Mouse (Mus musculus) hindbrain, embryonic 13.5 days (tissue): ENCODE measurements around the gene Olfr522. TPM values are rescaled to one million over a fixed set of nuclear protein-coding genes. Genes with fewer than 3 reads are reported as not detected.
A peak's percentile ranks its signal among the peaks of the same experiment; 100 is the strongest.

Experiments
- ATAC-seq: fragments of 200-750 bp; cut with Nextera tagmentation; 2 replicates; pipeline ENCODE4 v1.8.0; 2017; ENCODE audit warnings: moderate TSS enrichment; ENCODE audit not compliant: low FRiP score
- H3K27ac ChIP-seq: fragments of 300-500 bp; sonication (generic); 2 replicates; pipeline ENCODE4 v1.5.1; 2015; ENCODE audit warnings: inconsistent platforms, mild to moderate bottlenecking, moderate library complexity
- H3K27me3 ChIP-seq: fragments of 300-500 bp; sonication (generic); 2 replicates; pipeline ENCODE4 v1.6.1; 2015; ENCODE audit warnings: mild to moderate bottlenecking, inconsistent platforms
- H3K36me3 ChIP-seq: fragments of 300-500 bp; sonication (generic); 2 replicates; pipeline ENCODE4 v1.6.1; 2015; ENCODE audit warnings: mild to moderate bottlenecking, inconsistent platforms
- H3K4me1 ChIP-seq: fragments of 300-500 bp; sonication (generic); replicated peaks from 2 replicates; pipeline ENCODE4 v1.6.1; 2015; ENCODE audit warnings: inconsistent platforms
- H3K4me2 ChIP-seq: fragments of 300-500 bp; sonication (generic); 2 replicates; pipeline ENCODE4 v1.6.1; 2015; ENCODE audit warnings: inconsistent platforms, mild to moderate bottlenecking, moderate library complexity
- H3K4me3 ChIP-seq: fragments of 300-500 bp; sonication (generic); 2 replicates; pipeline ENCODE4 v1.5.1; 2015; ENCODE audit warnings: mild to moderate bottlenecking, inconsistent platforms
- H3K9ac ChIP-seq: fragments of 300-500 bp; sonication (generic); 2 replicates; pipeline ENCODE4 v1.6.1; 2015; ENCODE audit warnings: mild to moderate bottlenecking, inconsistent platforms
- H3K9me3 ChIP-seq: fragments of 300-500 bp; sonication (generic); 2 replicates; pipeline ENCODE4 v1.6.1; 2016; ENCODE audit warnings: inconsistent platforms
- WGBS: fragments of 180-500 bp; shearing (Covaris S2); methylation state at CpG from one replicate; pipeline ENCODE4 v1.1.7; 2015; 5-methylcytosine and 5-hydroxymethylcytosine counted together
- polyA plus RNA-seq: library from polyadenylated mRNA; unstranded; fragments of >200 nt; fragmentation: Nextera tagmentation; extraction: Ambion mirVana; gene quantifications from 2 replicates; pipeline ENCODE4 v1.2.1, GENCODE M21; 2015

Olfr522 gene
- polyA plus RNA-seq, 1 experiment from 2014 or later, result not detected

DNA sequence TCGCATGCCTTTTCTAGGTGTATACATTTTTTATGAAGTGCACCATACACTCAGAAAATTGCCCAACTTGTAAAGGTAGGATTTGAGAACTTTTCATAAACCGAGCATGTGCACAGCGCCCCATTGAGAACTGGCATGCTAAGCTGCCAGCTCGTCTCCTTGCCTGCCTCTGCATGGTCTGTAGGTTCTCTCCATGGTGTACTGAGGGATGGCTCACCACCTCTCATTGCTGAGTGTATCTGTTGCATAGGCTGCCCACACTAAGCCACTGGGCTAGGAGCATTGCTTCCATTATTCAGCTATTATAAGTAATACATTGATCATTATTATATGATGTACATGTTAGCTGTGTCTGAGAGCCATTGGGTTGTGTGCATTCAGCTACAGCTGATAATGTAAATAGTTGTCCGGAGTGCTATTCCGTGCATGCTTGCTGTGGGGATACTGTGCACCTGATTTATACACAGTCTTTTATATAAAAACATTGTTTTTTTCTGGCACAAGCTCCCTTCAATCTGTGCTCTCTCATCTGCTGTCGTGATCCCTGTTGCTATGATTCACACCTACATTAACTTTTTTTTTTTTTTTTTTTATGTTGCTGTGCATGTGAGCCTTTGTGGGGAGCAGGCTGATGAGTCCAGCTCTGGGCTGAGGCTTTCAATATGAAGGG lies 23.3 kb upstream of the Olfr522 start:
- Histone ChIP-seq H3K27ac (no peak overlapping the region), H3K36me3 (no peaks in the 10 kb centered on the region), H3K4me1 (no peaks in the 10 kb centered on the region), H3K4me3 (no peak overlapping the region), H3K27me3 (no peaks in the 10 kb centered on the region), H3K9ac (no peak overlapping the region), H3K4me2 (no peak overlapping the region), H3K9me3 (no peaks in the 10 kb centered on the region)
- 86% methylated on average over 7 of the region's 7 CpGs for WGBS
- ATAC-seq, result no peak

DNA sequence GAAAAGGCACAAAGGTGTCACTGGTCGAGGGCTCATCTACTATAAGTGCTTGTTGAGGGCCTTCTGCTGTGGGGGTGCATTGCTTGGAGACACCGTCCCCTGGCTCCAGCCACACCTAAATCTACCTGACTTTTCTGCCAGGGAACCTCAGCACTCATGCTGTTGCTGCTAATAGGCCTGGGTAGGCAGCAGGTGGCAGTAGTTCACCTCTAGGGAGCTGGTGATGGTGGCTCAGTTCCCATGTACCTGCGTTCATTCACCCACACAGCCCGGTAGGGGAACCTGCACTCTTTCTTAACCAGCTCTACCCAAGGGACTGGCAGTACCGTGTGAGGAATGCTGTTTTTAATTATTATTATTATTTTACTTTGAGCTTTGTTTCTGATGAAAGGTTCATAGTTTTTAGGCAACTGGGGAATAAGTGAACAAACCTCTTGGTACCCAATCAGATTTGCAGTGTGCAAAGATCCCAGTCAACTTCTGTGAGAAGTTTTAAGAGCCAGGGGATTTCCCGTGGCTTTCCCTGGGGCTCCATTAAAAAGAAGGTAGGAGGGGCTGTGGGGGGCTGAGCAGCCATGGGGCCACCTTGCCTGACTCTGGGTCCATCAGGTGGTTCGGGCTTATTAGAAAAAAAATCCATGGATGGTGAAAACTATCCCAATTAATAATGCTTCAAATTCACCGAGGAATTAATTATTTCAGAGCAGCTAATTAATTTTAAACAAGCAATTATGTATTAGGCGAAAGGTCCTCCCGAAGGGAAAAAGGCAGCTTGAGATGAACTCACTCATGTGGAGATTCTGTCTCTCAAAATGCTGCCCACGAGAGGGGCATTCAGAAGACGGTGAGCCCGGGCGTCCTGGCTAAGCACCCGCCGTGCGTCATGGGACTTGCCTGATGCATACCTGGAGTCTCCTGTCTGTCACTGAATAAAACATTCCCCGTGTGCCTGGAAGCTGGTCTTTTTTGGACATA lies 22.4 kb upstream of the Olfr522 start:
- Histone ChIP-seq H3K9me3 (no peaks in the 10 kb centered on the region), H3K36me3 (no peaks in the 10 kb centered on the region), H3K27ac (no peak overlapping the region), H3K4me2 (no peak overlapping the region), H3K4me3 (no peak overlapping the region), H3K27me3 (no peaks in the 10 kb centered on the region), H3K4me1 (no peaks in the 10 kb centered on the region), H3K9ac (no peak overlapping the region)
- 68% methylated on average over 18 of the region's 18 CpGs for WGBS
- no peak for ATAC-seq

DNA sequence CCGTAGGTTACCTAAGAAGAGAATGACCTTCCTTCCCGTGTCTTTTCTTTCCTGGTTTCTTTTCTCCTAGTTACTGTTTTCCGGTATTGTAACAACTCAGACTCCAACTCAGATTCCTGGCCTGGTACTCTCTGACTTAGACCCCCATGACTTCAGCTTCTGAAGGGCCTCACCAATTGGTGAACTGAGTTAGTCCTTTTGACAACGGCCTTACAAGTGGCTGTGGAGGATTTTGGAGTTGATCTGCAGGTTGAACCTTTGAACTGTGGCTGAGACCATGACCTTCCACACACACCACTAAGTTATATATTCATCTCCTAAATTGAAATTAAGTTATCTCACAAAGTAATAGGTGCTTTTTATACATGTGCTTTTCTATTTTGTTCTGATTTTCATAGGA lies 19.6 kb upstream of the Olfr522 start:
- H3K4me2 ChIP-seq, result no peak overlapping the region
- H3K9me3 ChIP-seq, result no peaks in the 10 kb centered on the region
- 90% methylated on average over 4 of the region's 4 CpGs for WGBS
- H3K27me3 ChIP-seq, result no peaks in the 10 kb centered on the region
- H3K4me3 ChIP-seq, result no peak overlapping the region
- ATAC-seq, result no peak
- H3K36me3 ChIP-seq, result no peaks in the 10 kb centered on the region
- H3K4me1 ChIP-seq, result no peaks in the 10 kb centered on the region
- H3K27ac ChIP-seq, result no peak overlapping the region
- H3K9ac ChIP-seq, result no peak overlapping the region

DNA sequence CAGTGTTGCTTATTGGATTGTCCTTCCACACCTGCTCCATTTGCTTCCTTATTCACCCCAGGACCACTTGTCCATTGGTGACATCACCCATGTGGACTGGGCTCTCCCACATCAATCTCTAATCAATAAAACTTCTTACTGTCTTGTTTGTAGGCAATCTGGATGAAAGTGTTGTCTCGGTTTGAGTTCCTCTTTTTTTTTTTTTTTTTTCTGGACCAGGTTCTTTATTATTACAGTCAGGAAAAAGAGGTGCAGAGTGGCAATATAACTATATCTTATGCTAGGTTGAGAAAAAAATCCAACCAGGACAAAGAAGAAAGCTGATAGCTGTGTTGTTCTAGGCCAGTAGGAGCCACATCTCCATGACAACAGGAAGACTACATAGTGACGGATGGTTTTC lies 16.1 kb upstream of the Olfr522 start:
- Histone ChIP-seq H3K36me3 (no peaks in the 10 kb centered on the region), H3K27me3 (no peaks in the 10 kb centered on the region), H3K4me3 (no peak overlapping the region), H3K4me1 (no peaks in the 10 kb centered on the region), H3K9ac (no peak overlapping the region), H3K27ac (no peak overlapping the region), H3K9me3 (no peaks in the 10 kb centered on the region), H3K4me2 (no peak overlapping the region)
- WGBS, result 79% methylated on average over 2 of the region's 2 CpGs
- no peak for ATAC-seq

DNA sequence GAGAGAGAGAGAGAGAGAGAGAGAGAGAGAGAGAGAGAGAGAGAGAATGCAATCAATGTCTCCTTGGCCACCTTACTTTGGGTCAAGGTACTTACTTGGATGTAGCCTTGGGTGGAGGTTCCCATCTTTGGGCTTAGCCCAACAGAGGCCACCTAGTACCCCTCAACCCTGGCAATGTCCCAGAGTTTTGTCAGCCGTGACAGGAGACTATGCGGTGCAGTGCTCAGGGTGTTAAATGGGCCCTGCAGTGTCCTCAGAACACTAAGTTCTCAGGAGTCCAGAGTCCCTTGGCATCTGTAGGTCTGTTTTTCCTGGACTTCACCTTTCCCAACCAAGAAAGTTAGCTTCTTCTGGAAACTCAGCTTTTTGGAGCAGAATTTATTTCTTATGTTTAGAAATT lies 14.6 kb upstream of the Olfr522 start:
- Histone ChIP-seq H3K27me3 (no peaks in the 10 kb centered on the region), H3K9ac (no peak overlapping the region), H3K4me3 (no peak overlapping the region), H3K4me2 (no peak overlapping the region), H3K9me3 (no peaks in the 10 kb centered on the region), H3K36me3 (no peaks in the 10 kb centered on the region), H3K27ac (no peak overlapping the region), H3K4me1 (no peaks in the 10 kb centered on the region)
- 86% methylated on average over 2 of the region's 2 CpGs for WGBS
- no peak for ATAC-seq

DNA sequence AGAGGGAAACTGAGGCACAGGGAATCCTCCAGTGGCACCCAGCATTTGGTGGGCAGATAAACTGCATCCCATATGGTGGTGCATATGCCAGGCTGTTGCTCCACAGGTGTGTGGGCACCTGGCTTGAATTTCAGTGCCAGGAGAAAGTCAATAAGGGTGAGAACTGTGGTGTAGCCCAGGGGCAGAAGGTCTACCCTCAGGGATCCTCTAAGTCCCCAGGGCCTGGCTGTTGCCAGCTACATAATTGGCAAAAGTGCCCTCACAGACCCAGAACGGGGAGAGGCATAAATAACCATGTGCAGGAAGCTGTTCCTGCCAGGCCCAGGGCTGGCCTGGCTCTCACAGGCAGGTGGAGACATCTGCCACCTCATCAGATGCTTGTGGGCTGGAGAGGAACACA lies 8.4 kb upstream of the Olfr522 start, which contains the start of gene Olfr523:
Gene Olfr523 (plus strand): TSS at position 282 of the 400 bp plus-strand sequence.
- no peak within 1 kb of the TSS for H3K4me3 ChIP-seq
- no peaks in the 10 kb centered on the region for H3K27me3 ChIP-seq
- H3K4me1 ChIP-seq, result no peaks in the 10 kb centered on the region
- WGBS, result 85% methylated on average over 1 of the region's 1 CpGs
- H3K27ac ChIP-seq, result no peak within 1 kb of the TSS
- no peak for ATAC-seq
- H3K9me3 ChIP-seq, result no peaks in the 10 kb centered on the region
- no peaks in the 10 kb centered on the region for H3K36me3 ChIP-seq
- no peak within 1 kb of the TSS for H3K4me2 ChIP-seq
- no peak within 1 kb of the TSS for H3K9ac ChIP-seq

DNA sequence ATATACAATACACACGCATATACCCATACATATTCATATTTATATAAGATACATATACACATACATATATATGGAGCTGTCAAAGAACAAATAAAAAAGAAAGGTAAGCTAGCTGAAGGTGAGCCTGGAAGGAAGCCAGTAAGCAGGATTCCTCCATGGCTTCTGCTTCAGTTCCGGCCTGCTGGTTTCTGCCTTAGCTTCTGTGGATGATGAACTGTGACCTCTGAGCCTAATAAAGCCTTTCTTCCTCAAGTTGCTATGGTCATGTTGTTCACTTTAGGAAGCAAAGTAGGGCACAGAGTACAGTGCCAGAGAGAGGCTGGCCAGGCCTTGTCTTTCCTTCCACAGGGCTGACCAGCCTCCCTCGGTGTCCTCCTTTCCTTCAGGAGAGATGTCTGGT lies 6.3 kb upstream of the Olfr522 start:
- no peaks in the 10 kb centered on the region for H3K9me3 ChIP-seq
- H3K4me1 ChIP-seq, result no peaks in the 10 kb centered on the region
- no peaks in the 10 kb centered on the region for H3K27me3 ChIP-seq
- 95% methylated on average over 3 of the region's 3 CpGs for WGBS
- H3K9ac ChIP-seq, result no peak overlapping the region
- H3K4me3 ChIP-seq, result no peak overlapping the region
- no peak overlapping the region for H3K27ac ChIP-seq
- no peaks in the 10 kb centered on the region for H3K36me3 ChIP-seq
- H3K4me2 ChIP-seq, result no peak overlapping the region
- no peak for ATAC-seq

DNA sequence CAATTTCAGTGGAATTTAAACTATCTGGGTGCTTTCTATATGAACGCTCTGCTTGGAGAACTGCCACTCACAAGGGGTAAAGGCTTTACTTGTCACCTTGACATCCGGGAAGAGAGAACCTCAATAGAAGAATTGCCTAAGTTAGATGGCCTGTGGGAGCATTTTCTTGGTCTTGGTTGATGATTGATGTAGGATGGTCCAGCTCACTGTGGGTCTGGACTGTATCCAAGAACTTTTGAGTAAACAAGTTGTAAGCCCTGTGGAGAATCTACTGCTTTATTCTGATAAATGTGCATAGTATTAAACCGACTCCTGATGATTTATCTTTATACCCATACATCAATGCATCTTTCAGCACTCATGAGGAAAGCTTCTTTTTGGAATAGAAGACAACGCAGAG lies 4.8 kb upstream of the Olfr522 start:
- Histone ChIP-seq H3K4me3 (no peak overlapping the region), H3K9ac (no peak overlapping the region), H3K4me1 (no peaks in the 10 kb centered on the region), H3K27me3 (no peaks in the 10 kb centered on the region), H3K36me3 (no peaks in the 10 kb centered on the region), H3K9me3 (no peaks in the 10 kb centered on the region), H3K27ac (no peak overlapping the region), H3K4me2 (no peak overlapping the region)
- 83% methylated on average over 4 of the region's 4 CpGs for WGBS
- ATAC-seq, result no peak

DNA sequence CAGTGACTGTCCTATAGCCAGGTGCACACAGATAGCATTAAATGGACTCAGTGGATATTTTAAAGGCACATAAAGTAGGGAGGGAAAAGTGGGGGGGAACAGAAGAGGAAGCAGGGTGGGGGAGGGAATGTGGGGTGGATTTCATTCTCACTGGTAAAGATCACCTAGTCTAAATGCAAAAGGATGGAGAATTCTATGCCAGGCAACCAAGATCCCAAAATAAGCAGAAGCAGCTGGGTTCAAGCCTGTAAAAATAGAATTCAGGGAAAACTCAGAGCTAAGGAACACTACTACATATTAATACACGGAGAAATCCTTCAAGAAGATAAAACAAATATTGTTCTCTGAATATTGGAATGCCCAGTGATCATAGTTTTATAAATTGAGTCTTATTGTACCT lies 3.4 kb upstream of the Olfr522 start:
- ATAC-seq, result no peak
- 78% methylated on average over 1 of the region's 1 CpGs for WGBS
- Histone ChIP-seq H3K9ac (no peak overlapping the region), H3K4me1 (no peaks in the 10 kb centered on the region), H3K27me3 (no peaks in the 10 kb centered on the region), H3K4me3 (no peak overlapping the region), H3K36me3 (no peaks in the 10 kb centered on the region), H3K9me3 (no peaks in the 10 kb centered on the region), H3K4me2 (no peak overlapping the region), H3K27ac (no peak overlapping the region)

DNA sequence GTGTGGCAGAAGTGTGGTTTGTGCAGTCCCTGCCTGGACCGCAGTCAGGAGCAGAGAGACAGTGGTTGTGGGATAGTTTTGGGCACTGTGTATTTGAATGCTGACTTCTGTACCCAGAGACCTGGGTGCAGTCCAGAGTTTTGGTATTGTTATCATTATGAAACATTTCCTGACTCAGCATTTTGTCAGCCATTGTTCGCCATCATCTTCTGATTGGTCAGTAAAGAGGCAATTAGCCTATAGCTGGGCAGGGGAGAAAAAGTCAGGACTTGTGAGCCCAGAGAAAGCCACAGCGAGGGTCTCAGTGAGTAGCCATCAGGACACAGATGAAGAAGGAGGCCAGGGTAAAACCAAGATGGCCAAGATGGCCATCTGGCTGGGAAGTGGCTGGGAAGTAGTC lies 4.2 kb downstream of the Olfr522 start:
- Histone ChIP-seq H3K4me3 (no peak overlapping the region), H3K27me3 (0 out of 2 replicates have a peak, but pooled peaks cover 7% of the 10 kb centered on the region), H3K4me2 (no peak overlapping the region), H3K4me1 (peaks cover under 1% of the 10 kb centered on the region), H3K27ac (no peak overlapping the region), H3K9ac (no peak overlapping the region), H3K36me3 (no peaks in the 10 kb centered on the region), H3K9me3 (no peaks in the 10 kb centered on the region)
- no peak for ATAC-seq
- 80% methylated on average over 3 of the region's 3 CpGs for WGBS

DNA sequence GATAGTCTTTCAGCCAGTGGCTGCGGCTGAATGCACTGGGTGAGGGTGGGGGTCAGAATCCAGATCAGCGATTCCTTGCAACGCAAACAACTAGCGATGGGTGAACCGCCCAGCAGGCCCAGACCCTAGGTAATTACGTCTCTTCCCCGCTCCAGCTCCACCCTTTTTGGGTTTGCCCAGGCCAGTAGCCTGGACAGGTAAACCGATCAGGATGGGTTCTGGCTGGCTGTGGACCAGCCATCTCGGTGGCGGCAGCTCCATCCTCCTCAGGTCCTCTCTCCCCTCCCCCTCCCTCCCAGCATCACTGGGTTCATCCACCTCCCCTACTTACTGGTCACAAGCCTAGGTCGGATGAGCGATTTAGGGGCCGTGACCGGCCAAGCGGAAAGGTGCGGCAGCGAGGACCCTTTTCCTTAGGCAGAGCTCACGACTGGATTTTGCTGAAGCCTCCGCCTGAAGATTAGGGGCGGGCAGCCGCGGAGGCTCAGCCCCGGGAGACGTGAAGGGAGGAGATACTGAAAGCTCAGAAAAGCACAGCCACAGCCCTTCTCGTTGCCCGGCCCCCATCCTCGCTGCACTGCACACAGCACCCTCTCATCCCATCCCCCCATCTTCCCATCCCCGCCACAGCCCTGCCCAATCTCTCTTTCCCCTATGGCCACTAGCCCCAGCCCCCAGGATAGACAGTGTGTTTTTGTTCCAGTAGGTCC lies 10.2 kb downstream of the Olfr522 start, which contains the start of gene Sprn:
Gene Sprn (minus strand): TSS at position 660 of the 710 bp plus-strand sequence.
- ATAC-seq, result peak; percentile 75
- 2% methylated on average over 28 of the region's 28 CpGs for WGBS
- peak within 1 kb of the TSS; percentile 48 for H3K4me3 ChIP-seq

DNA sequence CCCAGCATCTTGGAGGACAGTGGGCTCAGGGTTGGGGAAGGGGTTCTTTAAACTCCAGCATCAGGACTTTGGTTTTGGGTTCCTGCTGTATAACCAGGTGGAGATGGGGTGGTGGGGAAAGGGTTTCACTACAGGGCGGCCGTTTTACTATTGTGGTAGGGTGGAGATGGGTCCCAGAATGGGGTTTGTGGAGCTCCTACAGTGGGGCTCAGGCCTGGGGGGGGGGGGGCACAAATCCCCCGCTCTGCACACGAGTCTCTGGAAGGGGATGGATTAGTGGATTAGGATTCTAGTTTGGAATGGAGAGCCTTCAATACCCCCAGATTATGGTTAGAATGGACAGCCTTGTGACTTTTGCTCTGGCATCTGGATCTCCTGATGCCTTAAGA lies 10.7 kb downstream of the Olfr522 start:
- 13% methylated on average over 4 of the region's 4 CpGs for WGBS
- Histone ChIP-seq H3K9me3 (no peaks in the 10 kb centered on the region), H3K27ac (peak overlapping the region; percentile 83), H3K9ac (peak overlapping the region; percentile 79), H3K4me2 (peak overlapping the region; percentile 69), H3K27me3 (peaks cover 25% of the 10 kb centered on the region; the same call in 1 of the 2 replicates), H3K4me3 (peak overlapping the region; percentile 48), H3K4me1 (peaks cover 28% of the 10 kb centered on the region), H3K36me3 (0 out of 2 replicates have a peak, but pooled peaks cover 9% of the 10 kb centered on the region)
- ATAC-seq, result peak; percentile 31

More for the DNA sequence above, 10.2 kb downstream of the Olfr522 start, which contains the start of gene Sprn:
- H3K27me3 ChIP-seq, result peaks cover 25% of the 10 kb centered on the region; the same call in 1 of the 2 replicates
- H3K9ac ChIP-seq, result peak within 1 kb of the TSS; percentile 79
- peak within 1 kb of the TSS; percentile 69 for H3K4me2 ChIP-seq
- H3K27ac ChIP-seq, result peak within 1 kb of the TSS; percentile 83
- no peaks in the 10 kb centered on the region for H3K9me3 ChIP-seq
- H3K36me3 ChIP-seq, result 0 out of 2 replicates have a peak, but pooled peaks cover 9% of the 10 kb centered on the region
- peaks cover 28% of the 10 kb centered on the region for H3K4me1 ChIP-seq
